Mouse (Mus musculus) E14TG2a.4 (cell line): ENCODE results near the gene Wnt1.

ENCODE experiments used
- H3K27me3 ChIP-seq: 2 replicates; pipeline ENCODE4 v1.6.1; 2014; ENCODE audit warnings: low read length, control low read depth; ENCODE audit not compliant: insufficient read depth
- H3K36me3 ChIP-seq: 2 replicates; pipeline ENCODE4 v1.6.1; 2014; ENCODE audit warnings: low read length, control low read depth; ENCODE audit not compliant: insufficient read depth
- H3K4me1 ChIP-seq: replicated peaks from 2 replicates; pipeline ENCODE4 v1.6.1; 2014; ENCODE audit warnings: low read depth, low read length, control low read depth
- H3K4me3 ChIP-seq: replicated peaks from 2 replicates; pipeline ENCODE4 v1.5.1; 2014; ENCODE audit warnings: mild to moderate bottlenecking, low read length
- H3K9me3 ChIP-seq: 2 replicates; pipeline ENCODE4 v1.6.1; 2014; ENCODE audit warnings: low read length, control low read depth
- CTCF ChIP-seq: conservative IDR thresholded peaks from 2 replicates; pipeline ENCODE4 v1.5.1; 2014; ENCODE audit warnings: low read length
- NANOG ChIP-seq: IDR thresholded peaks from 2 replicates; pipeline ENCODE4 v1.6.1; 2014; ENCODE audit warnings: borderline replicate concordance, low read length, mixed read lengths
- POU5F1 ChIP-seq: IDR thresholded peaks from 2 replicates; pipeline ENCODE4 v1.6.1; 2014; ENCODE audit warnings: low read length, borderline replicate concordance

The Wnt1 gene

GRCm38 (mm10) chr15:98821403-98821802 is 31.7 kb downstream of the Wnt1 start:
- peaks cover 42% of the 10 kb centered on the region for H3K4me1 ChIP-seq
- no peak overlapping the region for H3K4me3 ChIP-seq
- H3K9me3 ChIP-seq: no peaks in the 10 kb centered on the region
- TF ChIP-seq NANOG: no peak
- TF ChIP-seq CTCF: peak; percentile 95
- no peaks in the 10 kb centered on the region for H3K27me3 ChIP-seq
- H3K36me3 ChIP-seq: peaks cover 53% of the 10 kb centered on the region

GRCm38 (mm10) chr15:98822147-98822546 is 32.5 kb downstream of the Wnt1 start:
- Histone ChIP-seq H3K27me3 (no peaks in the 10 kb centered on the region), H3K36me3 (peaks cover 54% of the 10 kb centered on the region), H3K4me1 (peaks cover 50% of the 10 kb centered on the region), H3K4me3 (peak overlapping the region; percentile 23; the same call in 1 of the 2 replicates), H3K9me3 (no peaks in the 10 kb centered on the region)
- no peak for TF ChIP-seq CTCF

- H3K27me3 ChIP-seq: no peaks in the 10 kb centered on the region
- H3K36me3 ChIP-seq: peaks cover 66% of the 10 kb centered on the region
- no peak overlapping the region for H3K4me3 ChIP-seq
- peaks cover 62% of the 10 kb centered on the region for H3K4me1 ChIP-seq
- TF ChIP-seq NANOG: no peak
- peak; percentile 36; the same call in 1 of the 2 replicates for TF ChIP-seq CTCF
- H3K9me3 ChIP-seq: no peaks in the 10 kb centered on the region
Measured at GRCm38 (mm10) chr15:98823434-98823833, 33.8 kb downstream of the Wnt1 start.

- H3K4me3 ChIP-seq: 0 out of 2 replicates have a peak overlapping the region, but pooled peaks have one; percentile 1
- no peaks in the 10 kb centered on the region for H3K9me3 ChIP-seq
- TF ChIP-seq CTCF (no peak), POU5F1 (no peak), NANOG (no peak)
- H3K4me1 ChIP-seq: peaks cover 70% of the 10 kb centered on the region
- peaks cover 53% of the 10 kb centered on the region for H3K36me3 ChIP-seq
- no peaks in the 10 kb centered on the region for H3K27me3 ChIP-seq
Measured at GRCm38 (mm10) chr15:98827611-98828011, 38.0 kb downstream of the Wnt1 start.

GRCm38 (mm10) chr15:98830736-98831683 is 41.4 kb downstream of the Wnt1 start, which contains the start of gene Prkag1:
Prkag1 (minus strand) TSS chr15:98831521.
- no peaks in the 10 kb centered on the region for H3K27me3 ChIP-seq
- H3K4me1 ChIP-seq: peaks cover 82% of the 10 kb centered on the region
- TF ChIP-seq NANOG (no peak), POU5F1 (no peak), CTCF (no peak)
- peaks cover 57% of the 10 kb centered on the region for H3K36me3 ChIP-seq
- H3K9me3 ChIP-seq: no peaks in the 10 kb centered on the region
- H3K4me3 ChIP-seq: peak within 1 kb of the TSS; percentile 91

GRCm38 (mm10) chr15:98831684-98832035 is 42.0 kb downstream of the Wnt1 start:
- Histone ChIP-seq H3K36me3 (peaks cover 59% of the 10 kb centered on the region), H3K4me3 (peak overlapping the region; percentile 91), H3K27me3 (no peaks in the 10 kb centered on the region), H3K9me3 (no peaks in the 10 kb centered on the region), H3K4me1 (peaks cover 79% of the 10 kb centered on the region)
- TF ChIP-seq CTCF (no peak), POU5F1 (no peak), NANOG (no peak)

- H3K4me3 ChIP-seq: no peak overlapping the region
- no peaks in the 10 kb centered on the region for H3K9me3 ChIP-seq
- peaks cover 79% of the 10 kb centered on the region for H3K4me1 ChIP-seq
- H3K27me3 ChIP-seq: no peaks in the 10 kb centered on the region
- peaks cover 60% of the 10 kb centered on the region for H3K36me3 ChIP-seq
- TF ChIP-seq POU5F1: no peak
Measured at GRCm38 (mm10) chr15:98832161-98833058, 42.8 kb downstream of the Wnt1 start.

GRCm38 (mm10) chr15:98833281-98833680 is 43.6 kb downstream of the Wnt1 start:
- H3K9me3 ChIP-seq: no peaks in the 10 kb centered on the region
- no peak overlapping the region for H3K4me3 ChIP-seq
- H3K27me3 ChIP-seq: no peaks in the 10 kb centered on the region
- peaks cover 74% of the 10 kb centered on the region for H3K4me1 ChIP-seq
- peaks cover 61% of the 10 kb centered on the region for H3K36me3 ChIP-seq
- TF ChIP-seq CTCF: no peak
- TF ChIP-seq NANOG: no peak
- TF ChIP-seq POU5F1: no peak
